Comparison of ENCODE assay signal across 9 mouse cellular contexts in genomic region chr10:63065988-63066387, GRCm38 (mm10). TPM values are rescaled to one million over a fixed set of nuclear protein-coding genes. Genes with fewer than 3 reads are reported as not detected.
DNase-seq lines count a peak whose midpoint lies in the region; ATAC-seq and TF ChIP-seq lines count a peak whose summit lies in the region.
"Had no signal": no experiment of that assay in that cellular context is flagged by ENCODE, and none has a peak within 500 bp of the region (broad histone marks: within the 10 kb centered on the region; RNA-seq: fewer than 3 reads in every experiment).

No protein-coding gene starts in this region.

- ATAC-seq in intestine, embryonic 14.5 days (replicated peaks; ENCODE audit: low FRiP score, low TSS enrichment, low read depth): no peak; the same call in 1 of the 2 replicates
- ATAC-seq in midbrain, embryonic 12.5 days (ENCODE audit: low FRiP score, low read depth): peak; percentile 90
- no peak for ATAC-seq in erythroid progenitor cell, adult 5-6 weeks (replicated peaks; ENCODE audit: low FRiP score, poor library complexity, severe bottlenecking)

- H3K9me3 ChIP-seq in intestine, embryonic 14.5 days (ENCODE audit: control insufficient read depth, low read length): 0 out of 2 replicates have a peak, but pooled peaks cover 3% of the 10 kb centered on the region
- H3K9me3 ChIP-seq in midbrain, embryonic 12.5 days: no peaks in the 10 kb centered on the region

- H3K4me2 ChIP-seq in intestine, embryonic 14.5 days (ENCODE audit: low read length): no peak overlapping the region
- no peak overlapping the region for H3K4me2 ChIP-seq in midbrain, embryonic 12.5 days (replicated peaks)

- no peak for TF ChIP-seq POLR2A in small intestine, adult 2 months (IDR thresholded peaks at IDR 0.05; ENCODE audit: low read depth, low read length)

- 9% methylated on average over 5 of the region's 5 CpGs for WGBS in intestine, embryonic 14.5 days
- 2% methylated on average over 5 of the region's 5 CpGs for WGBS in midbrain, embryonic 12.5 days
- 11% methylated on average over 5 of the region's 5 CpGs for WGBS in small intestine, adult 2 months

- peak; percentile 84 for DNase-seq in ZHBTc4 (ENCODE audit: low read depth, low spot score)
- DNase-seq in cerebellum, postnatal 36 days: peak; percentile 91
- DNase-seq in gastrocnemius, adult 2 months: peak; percentile 87
- peak; percentile 82 for DNase-seq in intestine, embryonic 14.5 days (ENCODE audit: low spot score)
- DNase-seq in left cerebral cortex, postnatal 10 days (ENCODE audit: extremely low spot score in 1 of 2, low spot score in 2 of 2): peak; percentile 63 to 82

- H3K36me3 ChIP-seq in intestine, embryonic 14.5 days (ENCODE audit: control insufficient read depth, insufficient read depth, low read length): no peaks in the 10 kb centered on the region
- no peaks in the 10 kb centered on the region for H3K36me3 ChIP-seq in midbrain, embryonic 12.5 days
- H3K36me3 ChIP-seq in small intestine, adult 2 months (ENCODE audit: control insufficient read depth, insufficient read depth, low read length): no peaks in the 10 kb centered on the region; the same call in 1 of the 2 replicates

- H3K27me3 ChIP-seq in intestine, embryonic 14.5 days (replicated peaks; ENCODE audit: control insufficient read depth, insufficient read depth, low read length): no peaks in the 10 kb centered on the region
- no peaks in the 10 kb centered on the region for H3K27me3 ChIP-seq in midbrain, embryonic 12.5 days
- no peaks in the 10 kb centered on the region for H3K27me3 ChIP-seq in small intestine, adult 2 months (ENCODE audit: control insufficient read depth, insufficient read depth, low read length)

- H3K9ac ChIP-seq in intestine, embryonic 14.5 days (ENCODE audit: low read length): no peak overlapping the region
- H3K9ac ChIP-seq in midbrain, embryonic 12.5 days (replicated peaks): no peak overlapping the region

- intact Hi-C loops in gastrocnemius, adult 2 months (cut with DNase I): loop anchor here (2.0 kb wide), 1 partner anchor 41 kb away; the partner anchor contains the start of genes Hnrnph3 and Pbld2
- intact Hi-C loops in left cerebral cortex, postnatal 10 days (cut with DNase I): loop anchor here (5.0 kb wide), 1 partner anchor 44 kb away; the partner anchor contains the start of genes Hnrnph3 and Pbld2

- peak; percentile 94; the same call in 1 of the 2 replicates for TF ChIP-seq CTCF in gastrocnemius, adult 2 months (IDR thresholded peaks at IDR 0.05)
- TF ChIP-seq CTCF in small intestine, adult 2 months (IDR thresholded peaks at IDR 0.05; ENCODE audit: extremely low read depth, insufficient read length, insufficient replicate concordance, low read depth, low read length): peak; percentile 95

- H3K27ac ChIP-seq in gastrocnemius, adult 2 months: no peak overlapping the region
- H3K27ac ChIP-seq in intestine, embryonic 14.5 days (ENCODE audit: low read depth): no peak overlapping the region
- H3K27ac ChIP-seq in midbrain, embryonic 12.5 days (replicated peaks): no peak overlapping the region
- peak overlapping the region; percentile 53; the same call in 1 of the 2 replicates for H3K27ac ChIP-seq in small intestine, adult 2 months (ENCODE audit: insufficient read depth, low read depth, low read length)
- H3K27ac ChIP-seq: macrophage had no signal

- no peaks in the 10 kb centered on the region for H3K4me1 ChIP-seq in intestine, embryonic 14.5 days (replicated peaks; ENCODE audit: control insufficient read depth, insufficient read depth, low read length)
- peaks cover 5% of the 10 kb centered on the region; the same call in 1 of the 2 replicates for H3K4me1 ChIP-seq in midbrain, embryonic 12.5 days
- H3K4me1 ChIP-seq in small intestine, adult 2 months (ENCODE audit: control insufficient read depth, insufficient read depth, insufficient read length, low read length): peaks cover 16% of the 10 kb centered on the region; the same call in 1 of the 2 replicates

- H3K4me3 ChIP-seq in gastrocnemius, adult 2 months: no peak overlapping the region
- no peak overlapping the region for H3K4me3 ChIP-seq in intestine, embryonic 14.5 days (ENCODE audit: low read depth, low read length)
- H3K4me3 ChIP-seq in midbrain, embryonic 12.5 days: no peak overlapping the region
- peak overlapping the region; percentile 6; the same call in 1 of the 2 replicates for H3K4me3 ChIP-seq in small intestine, adult 2 months (ENCODE audit: low read depth, low read length)

RNA-seq across cellular contexts. Expression of gene Pbld1, which starts 6.0 kb away (rescaled TPM):
- 1 to 10 TPM in 1 of 2 experiments, under 1 TPM in 1; 0.66 to 1.1 TPM for total RNA-seq in gastrocnemius, adult 2 months (2021)
- 0.95 and 1.8 TPM in 2 replicates for polyA plus RNA-seq in intestine, embryonic 14.5 days (2014; fragmentation: Nextera tagmentation; extraction: Ambion mirVana)
- total RNA-seq in left cerebral cortex, postnatal 10 days (2021): under 1 TPM in 1 of 2 experiments, not detected in 1; 0.14 TPM
- 1.2 TPM in 2 replicates for polyA plus RNA-seq in midbrain, embryonic 12.5 days (2016; fragmentation: Nextera tagmentation; extraction: Ambion mirVana)
- 4.7 and 6.7 TPM in 2 replicates for polyA plus RNA-seq in small intestine, adult 2 months (2012; rRNA removed)
- not detected in 2 replicates for total RNA-seq in erythroid progenitor cell, adult 5-6 weeks (2015; ENCODE audit: low replicate concordance)
- 0.13 TPM in 1 of 2 replicates, not detected in the other for total RNA-seq in erythroid progenitor cell, adult 5-6 weeks (2017; ENCODE audit: low replicate concordance)
- polyA plus RNA-seq: macrophage had no signal

RNA-seq across cellular contexts. Expression of gene Atoh7, which starts 33.5 kb away (rescaled TPM):
- total RNA-seq in gastrocnemius, adult 2 months (2021): not detected
- polyA plus RNA-seq in intestine, embryonic 14.5 days (2014; fragmentation: Nextera tagmentation; extraction: Ambion mirVana): 0.11 TPM in 1 of 2 replicates, not detected in the other
- 1 to 10 TPM; 1.6 to 1.9 TPM for total RNA-seq in left cerebral cortex, postnatal 10 days (2021)
- 0.70 and 1.5 TPM in 2 replicates for polyA plus RNA-seq in midbrain, embryonic 12.5 days (2016; fragmentation: Nextera tagmentation; extraction: Ambion mirVana)
- polyA plus RNA-seq in small intestine, adult 2 months (2012; rRNA removed): 0.08 TPM in 1 of 2 replicates, not detected in the other
- not detected in 2 replicates for total RNA-seq in erythroid progenitor cell, adult 5-6 weeks (2015; ENCODE audit: low replicate concordance)
- total RNA-seq in erythroid progenitor cell, adult 5-6 weeks (2017; ENCODE audit: low replicate concordance): not detected in 2 replicates
- polyA plus RNA-seq: macrophage had no signal

RNA-seq across cellular contexts. Expression of gene Pbld2, which starts 41.9 kb away (rescaled TPM):
- 1 to 10 TPM; 2.8 to 5.4 TPM for total RNA-seq in gastrocnemius, adult 2 months (2021)
- polyA plus RNA-seq in intestine, embryonic 14.5 days (2014; fragmentation: Nextera tagmentation; extraction: Ambion mirVana): 1.3 and 2.5 TPM in 2 replicates
- total RNA-seq in left cerebral cortex, postnatal 10 days (2021): 1 to 10 TPM; 2.2 to 2.3 TPM
- polyA plus RNA-seq in midbrain, embryonic 12.5 days (2016; fragmentation: Nextera tagmentation; extraction: Ambion mirVana): 1.0 and 1.2 TPM in 2 replicates
- polyA plus RNA-seq in small intestine, adult 2 months (2012; rRNA removed): 21.8 and 34.1 TPM in 2 replicates
- total RNA-seq in erythroid progenitor cell, adult 5-6 weeks (2015; ENCODE audit: low replicate concordance): not detected in 2 replicates
- total RNA-seq in erythroid progenitor cell, adult 5-6 weeks (2017; ENCODE audit: low replicate concordance): not detected in 2 replicates

RNA-seq across cellular contexts. Expression of gene Hnrnph3, which starts 42.0 kb away (rescaled TPM):
- total RNA-seq in gastrocnemius, adult 2 months (2021): 10 to 100 TPM; 21.6 to 25.4 TPM
- 55.8 and 60.5 TPM in 2 replicates for polyA plus RNA-seq in intestine, embryonic 14.5 days (2014; fragmentation: Nextera tagmentation; extraction: Ambion mirVana)
- total RNA-seq in left cerebral cortex, postnatal 10 days (2021): 10 to 100 TPM; 32.0 to 35.9 TPM
- 265 and 271 TPM in 2 replicates for polyA plus RNA-seq in midbrain, embryonic 12.5 days (2016; fragmentation: Nextera tagmentation; extraction: Ambion mirVana)
- 2.7 and 9.4 TPM in 2 replicates for polyA plus RNA-seq in small intestine, adult 2 months (2012; rRNA removed)
- total RNA-seq in erythroid progenitor cell, adult 5-6 weeks (2015; ENCODE audit: low replicate concordance): 28.9 and 56.2 TPM in 2 replicates
- total RNA-seq in erythroid progenitor cell, adult 5-6 weeks (2017; ENCODE audit: low replicate concordance): 37.2 and 46.0 TPM in 2 replicates
